Mouse (Mus musculus) heart, embryonic 13.5 days (tissue): Measurements from ENCODE around the gene Rpia. TPM values are rescaled to one million over a fixed set of nuclear protein-coding genes. Genes with fewer than 3 reads are reported as not detected.

Experiments
- ATAC-seq: fragments of 200-750 bp; cut with Nextera tagmentation; 2 replicates; pipeline ENCODE4 v1.8.0; 2017; ENCODE audit warnings: moderate TSS enrichment; ENCODE audit not compliant: insufficient number of reproducible peaks, low FRiP score, low TSS enrichment; ENCODE audit errors: extremely low read depth
- H3K27ac ChIP-seq: fragments of 300-500 bp; sonication (generic); replicated peaks from 2 replicates; pipeline ENCODE4 v1.5.1; 2015; ENCODE audit warnings: moderate library complexity, mild to moderate bottlenecking, inconsistent platforms
- H3K27me3 ChIP-seq: fragments of 300-500 bp; sonication (generic); replicated peaks from 2 replicates; pipeline ENCODE4 v1.6.1; 2015; ENCODE audit warnings: mild to moderate bottlenecking, inconsistent platforms
- H3K36me3 ChIP-seq: fragments of 300-500 bp; sonication (generic); 2 replicates; pipeline ENCODE4 v1.6.1; 2015; ENCODE audit warnings: mild to moderate bottlenecking, inconsistent platforms
- H3K4me1 ChIP-seq: fragments of 300-500 bp; sonication (generic); 2 replicates; pipeline ENCODE4 v1.6.1; 2015; ENCODE audit warnings: inconsistent platforms
- H3K4me2 ChIP-seq: fragments of 300-500 bp; sonication (generic); 2 replicates; pipeline ENCODE4 v1.6.1; 2015; ENCODE audit warnings: inconsistent platforms, mild to moderate bottlenecking, moderate library complexity
- H3K4me3 ChIP-seq: fragments of 300-500 bp; sonication (generic); 2 replicates; pipeline ENCODE4 v1.5.1; 2015; ENCODE audit warnings: moderate library complexity, mild to moderate bottlenecking, inconsistent platforms
- H3K9ac ChIP-seq: fragments of 300-500 bp; sonication (generic); 2 replicates; pipeline ENCODE4 v1.6.1; 2015; ENCODE audit warnings: inconsistent platforms, mild to moderate bottlenecking, moderate library complexity
- H3K9me3 ChIP-seq: fragments of 300-500 bp; sonication (generic); 2 replicates; pipeline ENCODE4 v1.6.1; 2016; ENCODE audit warnings: inconsistent platforms
- WGBS: fragments of 180-500 bp; shearing (Covaris S2); methylation state at CpG from one replicate; pipeline ENCODE4 v1.1.7; 2015; ENCODE audit warnings: mixed read lengths; 5-methylcytosine and 5-hydroxymethylcytosine counted together
- polyA plus RNA-seq: library from polyadenylated mRNA; unstranded; fragments of >200 nt; fragmentation: Nextera tagmentation; extraction: Ambion mirVana; gene quantifications from 2 replicates; pipeline ENCODE4 v1.2.1, GENCODE M21; 2015

Gene Rpia
- polyA plus RNA-seq, 1 experiment from 2014 or later = 1.1 TPM

GRCm38 (mm10) chr6:70718760-70719159 is 73.3 kb downstream of the Rpia start:
- Histone ChIP-seq H3K36me3 (no peaks in the 10 kb centered on the region), H3K9me3 (no peaks in the 10 kb centered on the region), H3K9ac (no peak overlapping the region), H3K4me3 (no peak overlapping the region), H3K27ac (no peak overlapping the region), H3K4me1 (no peaks in the 10 kb centered on the region), H3K4me2 (no peak overlapping the region), H3K27me3 (no peaks in the 10 kb centered on the region)
- ATAC-seq = no peak
- WGBS = 54% methylated on average over 2 of the region's 2 CpGs

DNA sequence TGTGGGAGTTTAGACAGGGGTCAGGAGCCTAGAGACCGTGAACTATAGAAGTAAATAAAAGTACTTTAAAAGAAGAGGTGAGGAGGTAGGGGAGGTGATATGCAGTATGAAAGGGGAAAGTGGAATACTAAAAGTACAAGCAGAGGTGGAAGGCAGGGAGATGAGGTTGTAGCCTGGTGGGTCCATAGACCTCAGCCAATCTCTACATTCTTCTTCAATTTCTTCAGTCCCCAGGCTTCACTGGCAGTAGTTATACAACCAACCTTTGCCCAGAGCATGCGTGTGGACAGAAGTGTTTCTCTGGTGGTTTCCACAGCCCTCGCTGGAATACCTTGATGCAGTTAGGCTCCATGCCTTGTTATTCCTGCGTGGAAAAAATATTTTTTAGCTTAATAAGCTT is 73.9 kb downstream of the Rpia start:
- H3K36me3 ChIP-seq = no peaks in the 10 kb centered on the region
- no peaks in the 10 kb centered on the region for H3K4me1 ChIP-seq
- H3K4me2 ChIP-seq = no peak overlapping the region
- no peak for ATAC-seq
- H3K9me3 ChIP-seq = no peaks in the 10 kb centered on the region
- H3K4me3 ChIP-seq = no peak overlapping the region
- no peak overlapping the region for H3K9ac ChIP-seq
- H3K27me3 ChIP-seq = no peaks in the 10 kb centered on the region
- WGBS = 75% methylated on average over 4 of the region's 4 CpGs
- H3K27ac ChIP-seq = no peak overlapping the region

GRCm38 (mm10) chr6:70716701-70717393 is 75.2 kb downstream of the Rpia start:
- Histone ChIP-seq H3K27me3 (no peaks in the 10 kb centered on the region), H3K36me3 (no peaks in the 10 kb centered on the region), H3K9ac (no peak overlapping the region), H3K4me2 (no peak overlapping the region), H3K4me1 (no peaks in the 10 kb centered on the region), H3K9me3 (no peaks in the 10 kb centered on the region), H3K4me3 (no peak overlapping the region), H3K27ac (no peak overlapping the region)
- ATAC-seq = no peak
- 52% methylated on average over 12 of the region's 12 CpGs for WGBS

Other genes starting within 250 kb of the Rpia start
- gene Eif2ak3, start 52.3 kb upstream of the Rpia start, polyA plus RNA-seq = 5.7 and 6.0 TPM in 2 replicates
- not detected in 2 replicates for gene Tex37, start 126.7 kb upstream of the Rpia start, polyA plus RNA-seq
- not detected in 2 replicates for gene Foxi3, start 164.3 kb upstream of the Rpia start, polyA plus RNA-seq